In genomic region chr5:149375889-149376212, GRCm38 (mm10) we compare ENCODE assay signal across 8 mouse cellular contexts. TPM values are rescaled to one million over a fixed set of nuclear protein-coding genes. Genes with fewer than 3 reads are reported as not detected.
DNase-seq lines count a peak whose midpoint lies in the region; ATAC-seq and TF ChIP-seq lines count a peak whose summit lies in the region.

No protein-coding gene starts in this region.

- TF ChIP-seq POLR2A in cortical plate, adult 2 months (IDR thresholded peaks at IDR 0.05; ENCODE audit: extremely low read depth, insufficient read depth, low read length): no peak

- peaks cover 13% of the 10 kb centered on the region for H3K4me1 ChIP-seq in cortical plate, adult 2 months (ENCODE audit: control insufficient read depth, insufficient read depth, low read length)
- peaks cover 61% of the 10 kb centered on the region for H3K4me1 ChIP-seq in megakaryocyte, embryonic 14.5 days

- DNase-seq in gastrocnemius, postnatal 10 days: peak; percentile 92
- peak; percentile 84 for DNase-seq in induced T-regulatory cell, adult 2 months (ENCODE audit: low read depth)
- peak; percentile 64 to 78 for DNase-seq in left cerebral cortex, adult 8-10 months (ENCODE audit: low spot score in 2 of 2)
- peak; percentile 92 for DNase-seq in right cerebral cortex, adult 2 months (ENCODE audit: low spot score in 2 of 2)
- peak; percentile 69 for DNase-seq in urinary bladder, postnatal 10 days (ENCODE audit: low spot score)

- H3K27me3 ChIP-seq in megakaryocyte, embryonic 14.5 days (replicated peaks): peaks cover 9% of the 10 kb centered on the region

- no peaks in the 10 kb centered on the region for H3K36me3 ChIP-seq in megakaryocyte, embryonic 14.5 days (replicated peaks; ENCODE audit: low read length)

- no peak overlapping the region for H3K4me3 ChIP-seq in cortical plate, adult 2 months (ENCODE audit: insufficient read depth, low read length)
- peak overlapping the region; percentile 25 for H3K4me3 ChIP-seq in megakaryocyte, embryonic 14.5 days (replicated peaks)

- no peak overlapping the region for H3K27ac ChIP-seq in cortical plate, adult 2 months (ENCODE audit: insufficient read depth, low read length)

- peak; percentile 93 for TF ChIP-seq CTCF in cortical plate, adult 2 months (IDR thresholded peaks at IDR 0.05; ENCODE audit: extremely low read depth, insufficient read depth, low read length)

- no peaks in the 10 kb centered on the region for H3K9me3 ChIP-seq in megakaryocyte, embryonic 14.5 days

- peak; percentile 73 for ATAC-seq in activated CD4-positive, CD25-positive, alpha-beta regulatory T cell, adult 4 months

RNA-seq across cellular contexts. Expression of gene Medag, which starts 35.7 kb away (rescaled TPM):
- polyA plus RNA-seq in activated CD4-positive, CD25-positive, alpha-beta regulatory T cell, adult 4 months (2017; shearing (Covaris generic)): 1 to 10 TPM; 1.2 to 1.6 TPM
- 10.0 and 10.5 TPM in 2 replicates for polyA plus RNA-seq in cortical plate, adult 2 months (2012; rRNA removed)
- 10 to 100 TPM; 19.6 to 21.6 TPM for total RNA-seq in gastrocnemius, postnatal 10 days (2021)
- total RNA-seq in left cerebral cortex, adult 8-10 months (2022): 10 to 100 TPM; 12.1 to 17.6 (median 15.0) TPM
- not detected in 2 replicates for polyA plus RNA-seq in megakaryocyte, embryonic 14.5 days (2012; ENCODE audit: insufficient read depth, low replicate concordance)
